Mouse (Mus musculus) subcutaneous adipose tissue, adult 2 months (tissue): ENCODE measurements around the gene Fshr. TPM values are rescaled to one million over a fixed set of nuclear protein-coding genes. Genes with fewer than 3 reads are reported as not detected.

Experiments
- polyA plus RNA-seq: library from polyadenylated mRNA; depleted of rRNA; stranded (reverse); fragments of >200 nt; gene quantifications from 2 replicates; pipeline ENCODE4 v1.2.3, GENCODE M21; 2012; ENCODE audit warnings: low replicate concordance; rRNA removed

Fshr gene
- not detected in 2 replicates for polyA plus RNA-seq

GRCm38 (mm10) chr17:89200575-89200974 lies at the start of gene Fshr:
Fshr (minus strand) TSS chr17:89200675.

